ENCODE assay signal across 13 mouse cellular contexts in the genomic region with DNA sequence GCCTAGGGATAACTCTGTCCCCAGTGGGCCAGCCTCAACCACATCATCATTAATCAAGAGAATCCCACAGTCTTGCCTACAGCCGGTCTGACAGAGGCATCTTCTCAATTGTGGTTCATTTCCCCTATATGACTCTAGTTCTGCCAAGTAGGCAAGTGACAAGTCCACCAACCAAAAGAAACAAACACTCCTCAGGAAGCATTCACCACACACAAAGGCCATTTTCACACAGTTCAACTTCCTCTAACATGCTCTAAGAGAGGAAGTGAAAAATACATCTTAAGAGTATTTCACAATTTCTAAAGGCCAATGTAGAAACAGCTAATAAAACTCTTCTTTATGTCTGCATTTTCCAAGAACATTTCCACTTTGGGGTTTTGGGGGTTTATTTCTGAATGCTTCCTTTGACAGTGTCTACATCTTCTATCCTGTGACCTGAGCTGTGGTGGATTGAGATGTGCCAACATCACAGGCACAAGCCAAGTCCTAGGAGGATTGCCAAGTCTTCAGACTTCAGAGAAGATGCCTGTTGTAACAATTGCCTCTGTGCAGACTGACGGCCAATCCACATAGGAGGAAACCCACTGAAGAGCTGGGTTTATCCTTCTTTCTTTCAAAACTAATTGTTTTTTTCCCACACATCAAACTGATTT. TPM values are rescaled to one million over a fixed set of nuclear protein-coding genes. Genes with fewer than 3 reads are reported as not detected.
A peak's percentile ranks its signal among the peaks of the same experiment; 100 is the strongest.
DNase-seq lines count a peak whose midpoint lies in the region; ATAC-seq and TF ChIP-seq lines count a peak whose summit lies in the region.
"Had no signal": no experiment of that assay in that cellular context is flagged by ENCODE, and none has a peak within 500 bp of the region (broad histone marks: within the 10 kb centered on the region; RNA-seq: fewer than 3 reads in every experiment).

No protein-coding gene starts in this region.

- no peak for TF ChIP-seq EP300 in liver, postnatal 0 days (IDR thresholded peaks at IDR 0.05; ENCODE audit: low read depth)

- WGBS in embryonic facial prominence, embryonic 14.5 days, result 72% methylated on average over 2 of the region's 2 CpGs
- 84% methylated on average over 2 of the region's 2 CpGs for WGBS in embryonic facial prominence, embryonic 10.5 days
- 82% methylated on average over 2 of the region's 2 CpGs for WGBS in midbrain, postnatal 0 days
- WGBS in midbrain, embryonic 15.5 days, result 81% methylated on average over 2 of the region's 2 CpGs
- WGBS in liver, postnatal 0 days (ENCODE audit: insufficient replicate concordance), result 39% methylated on average over 2 of the region's 2 CpGs

- no peak overlapping the region for H3K27ac ChIP-seq in embryonic facial prominence, embryonic 14.5 days (replicated peaks; ENCODE audit: low read depth, low read length)
- no peak overlapping the region for H3K27ac ChIP-seq in embryonic facial prominence, embryonic 10.5 days (replicated peaks)
- H3K27ac ChIP-seq in midbrain, postnatal 0 days (ENCODE audit: low read depth, low read length), result no peak overlapping the region
- H3K27ac ChIP-seq in midbrain, embryonic 15.5 days, result no peak overlapping the region
- peak overlapping the region; percentile 25; the same call in 1 of the 2 replicates for H3K27ac ChIP-seq in liver, postnatal 0 days (ENCODE audit: low read depth)

- no peaks in the 10 kb centered on the region for H3K4me1 ChIP-seq in embryonic facial prominence, embryonic 14.5 days (ENCODE audit: control insufficient read depth, insufficient read depth, low read length)
- H3K4me1 ChIP-seq in embryonic facial prominence, embryonic 10.5 days, result no peaks in the 10 kb centered on the region
- no peaks in the 10 kb centered on the region for H3K4me1 ChIP-seq in midbrain, postnatal 0 days (ENCODE audit: insufficient read depth, low read length)
- H3K4me1 ChIP-seq in midbrain, embryonic 15.5 days, result no peaks in the 10 kb centered on the region
- H3K4me1 ChIP-seq in liver, postnatal 0 days (ENCODE audit: insufficient read depth), result 0 out of 2 replicates have a peak, but pooled peaks cover 4% of the 10 kb centered on the region

- DNase-seq in embryonic facial prominence, embryonic 14.5 days (ENCODE audit: low spot score), result peak; percentile 4
- no peak for DNase-seq in embryonic facial prominence, embryonic 10.5 days (ENCODE audit: low spot score)
- DNase-seq in midbrain, postnatal 0 days (ENCODE audit: low spot score), result peak; percentile 6
- peak; percentile 12 for DNase-seq in liver, postnatal 0 days
- DNase-seq in spleen, postnatal 10 days (ENCODE audit: low spot score in 2 of 2), result peak; percentile 9 to 15
- no peak for DNase-seq in thymus, adult 18-20 months
- DNase-seq in cerebellum, adult 11 months, result no peak
- DNase-seq: gastrocnemius, postnatal 25 days; heart, postnatal 36 days; kidney, postnatal 10 days; right cerebral cortex, postnatal 14 days; thymus, postnatal 14 days had no signal

- ATAC-seq in embryonic facial prominence, embryonic 14.5 days (ENCODE audit: low read depth), result no peak
- ATAC-seq in midbrain, postnatal 0 days (ENCODE audit: low FRiP score), result no peak
- ATAC-seq in midbrain, embryonic 15.5 days (replicated peaks), result no peak
- peak; percentile 82 for ATAC-seq in liver, postnatal 0 days

- no peak for TF ChIP-seq CTCF in midbrain, postnatal 0 days (IDR thresholded peaks at IDR 0.05)
- TF ChIP-seq CTCF in liver, postnatal 0 days (IDR thresholded peaks at IDR 0.05; ENCODE audit: low read depth), result no peak

- H3K9me3 ChIP-seq in embryonic facial prominence, embryonic 14.5 days (ENCODE audit: control insufficient read depth, low read length), result no peaks in the 10 kb centered on the region
- 0 out of 2 replicates have a peak, but pooled peaks cover 5% of the 10 kb centered on the region for H3K9me3 ChIP-seq in embryonic facial prominence, embryonic 10.5 days
- H3K9me3 ChIP-seq in midbrain, postnatal 0 days (ENCODE audit: low read length), result no peaks in the 10 kb centered on the region
- no peaks in the 10 kb centered on the region for H3K9me3 ChIP-seq in midbrain, embryonic 15.5 days
- H3K9me3 ChIP-seq in liver, postnatal 0 days (ENCODE audit: low read length), result no peaks in the 10 kb centered on the region

- H3K9ac ChIP-seq in embryonic facial prominence, embryonic 14.5 days (ENCODE audit: low read depth, low read length), result no peak overlapping the region
- H3K9ac ChIP-seq in midbrain, postnatal 0 days (replicated peaks; ENCODE audit: low read length, poor library complexity, severe bottlenecking), result no peak overlapping the region
- H3K9ac ChIP-seq in midbrain, embryonic 15.5 days, result no peak overlapping the region
- no peak overlapping the region for H3K9ac ChIP-seq in liver, postnatal 0 days (replicated peaks)

- H3K36me3 ChIP-seq in embryonic facial prominence, embryonic 14.5 days (ENCODE audit: control insufficient read depth, insufficient read depth, low read length), result no peaks in the 10 kb centered on the region
- H3K36me3 ChIP-seq in embryonic facial prominence, embryonic 10.5 days (replicated peaks), result no peaks in the 10 kb centered on the region
- no peaks in the 10 kb centered on the region for H3K36me3 ChIP-seq in midbrain, postnatal 0 days (ENCODE audit: insufficient read depth, low read length)
- H3K36me3 ChIP-seq in midbrain, embryonic 15.5 days (replicated peaks), result no peaks in the 10 kb centered on the region
- H3K36me3 ChIP-seq in liver, postnatal 0 days (replicated peaks; ENCODE audit: insufficient read depth, low read length), result no peaks in the 10 kb centered on the region

- no peaks in the 10 kb centered on the region for H3K27me3 ChIP-seq in embryonic facial prominence, embryonic 14.5 days (replicated peaks; ENCODE audit: control insufficient read depth, insufficient read depth, low read length)
- H3K27me3 ChIP-seq in embryonic facial prominence, embryonic 10.5 days (replicated peaks; ENCODE audit: low read depth, poor library complexity, severe bottlenecking), result no peaks in the 10 kb centered on the region
- no peaks in the 10 kb centered on the region for H3K27me3 ChIP-seq in midbrain, postnatal 0 days (ENCODE audit: insufficient read depth, low read length)
- H3K27me3 ChIP-seq in midbrain, embryonic 15.5 days (replicated peaks), result no peaks in the 10 kb centered on the region
- no peaks in the 10 kb centered on the region for H3K27me3 ChIP-seq in liver, postnatal 0 days (ENCODE audit: insufficient read depth, low read length)

- no peak overlapping the region for H3K4me2 ChIP-seq in embryonic facial prominence, embryonic 14.5 days (ENCODE audit: low read depth, low read length)
- no peak overlapping the region for H3K4me2 ChIP-seq in midbrain, postnatal 0 days (ENCODE audit: low read depth, low read length, poor library complexity, severe bottlenecking)
- H3K4me2 ChIP-seq in midbrain, embryonic 15.5 days, result no peak overlapping the region
- no peak overlapping the region for H3K4me2 ChIP-seq in liver, postnatal 0 days (ENCODE audit: low read depth, low read length)

- H3K4me3 ChIP-seq in embryonic facial prominence, embryonic 14.5 days (ENCODE audit: low read depth, low read length), result no peak overlapping the region
- no peak overlapping the region for H3K4me3 ChIP-seq in embryonic facial prominence, embryonic 10.5 days
- no peak overlapping the region for H3K4me3 ChIP-seq in midbrain, postnatal 0 days (ENCODE audit: low read depth, low read length)
- H3K4me3 ChIP-seq in midbrain, embryonic 15.5 days, result no peak overlapping the region
- H3K4me3 ChIP-seq in liver, postnatal 0 days (ENCODE audit: low read depth, low read length), result no peak overlapping the region

RNA-seq across cellular contexts. Expression of gene Abcg3, which starts 24.3 kb away (rescaled TPM):
- polyA plus RNA-seq in embryonic facial prominence, embryonic 14.5 days (2014; fragmentation: Nextera tagmentation; extraction: Ambion mirVana), result 1.1 and 1.6 TPM in 2 replicates
- polyA plus RNA-seq in embryonic facial prominence, embryonic 10.5 days (2016; fragmentation: Nextera tagmentation; extraction: Ambion mirVana), result 0.11 and 0.39 TPM in 2 replicates
- total RNA-seq in midbrain, postnatal 0 days (2014; rRNA removed), result 0.49 and 0.80 TPM in 2 replicates
- polyA plus RNA-seq in midbrain, postnatal 0 days (2015; fragmentation: Nextera tagmentation; extraction: Ambion mirVana), result 0.37 and 0.43 TPM in 2 replicates
- 0.52 and 0.60 TPM in 2 replicates for polyA plus RNA-seq in midbrain, embryonic 15.5 days (2015; fragmentation: Nextera tagmentation; extraction: Ambion mirVana)
- polyA plus RNA-seq in liver, postnatal 0 days (2015; fragmentation: Nextera tagmentation; extraction: Ambion mirVana), result 3.8 and 4.2 TPM in 2 replicates

Comparison
In these comparisons a context has a peak if more than half of its experiments do, and no peak if none do; other contexts are left out.
1. DNase-seq: peak in embryonic facial prominence, embryonic 14.5 days (single experiment), midbrain, postnatal 0 days (single experiment), liver, postnatal 0 days (single experiment) and spleen, postnatal 10 days (2 of 2); none in embryonic facial prominence, embryonic 10.5 days (single experiment), thymus, adult 18-20 months (0 of 2) and cerebellum, adult 11 months (single experiment).